Mouse (Mus musculus) adrenal gland (tissue): ENCODE data around the gene Ppp2r3a.

Experiments used
- intact Hi-C: fragments of 180-260 bp; cut with DNase I; formaldehyde crosslinking; loops from one replicate; pipeline ENCODE4 v1.15.1; 2025
- long read RNA-seq, 2 experiments: library from polyadenylated mRNA; unstranded; transcript quantifications; one replicate each; pipeline ENCODE4 v2.0.0; 2020; ENCODE audit warnings: borderline replicate concordance in 1 of 2; ENCODE audit not compliant: insufficient replicate concordance in 1 of 2

The Ppp2r3a gene
- long read RNA-seq, experiment 1, partial matches to known transcripts = 1 of 4 reads
- long read RNA-seq, experiment 1, other reads (novel, unspliced or antisense) = 3 of 4 reads
- long read RNA-seq, experiment 2, partial matches to known transcripts = 2 of 6 reads
- long read RNA-seq, experiment 2, other reads (novel, unspliced or antisense) = 4 of 6 reads

- intact Hi-C loops = loop anchor here (5.0 kb wide), 1 partner anchor 69 kb away; no protein-coding TSS in a partner anchor
Measured at GRCm38 (mm10) chr9:101251644-101252337, at the start of gene Ppp2r3a. TSS of gene Ppp2r3a (minus strand) at chr9:101251795.

DNA sequence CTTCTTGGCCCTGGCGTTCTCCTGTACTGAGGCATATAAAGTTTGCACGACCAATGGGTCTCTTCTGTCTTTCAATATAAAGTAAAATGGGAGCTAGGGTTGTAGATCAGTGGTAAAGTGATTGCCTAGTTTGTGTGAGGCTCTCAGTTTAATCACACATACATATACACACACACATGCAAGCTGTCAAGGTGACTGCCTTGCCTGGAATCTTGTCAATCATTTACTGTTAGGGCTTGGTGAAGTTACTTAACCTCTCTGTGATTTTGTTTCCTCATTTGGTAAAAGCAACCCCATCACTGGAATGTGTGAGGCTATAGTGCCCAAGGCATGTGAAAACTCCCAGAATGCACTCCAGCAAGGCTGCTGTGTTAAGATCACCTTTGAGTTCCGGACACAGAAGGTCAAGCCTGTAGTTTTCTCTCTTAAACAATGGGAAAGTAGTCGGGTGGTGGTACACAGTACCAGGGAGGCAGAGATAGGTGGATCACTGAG is 48.9 kb upstream of the Ppp2r3a start:
- intact Hi-C loops = no loop called here

DNA sequence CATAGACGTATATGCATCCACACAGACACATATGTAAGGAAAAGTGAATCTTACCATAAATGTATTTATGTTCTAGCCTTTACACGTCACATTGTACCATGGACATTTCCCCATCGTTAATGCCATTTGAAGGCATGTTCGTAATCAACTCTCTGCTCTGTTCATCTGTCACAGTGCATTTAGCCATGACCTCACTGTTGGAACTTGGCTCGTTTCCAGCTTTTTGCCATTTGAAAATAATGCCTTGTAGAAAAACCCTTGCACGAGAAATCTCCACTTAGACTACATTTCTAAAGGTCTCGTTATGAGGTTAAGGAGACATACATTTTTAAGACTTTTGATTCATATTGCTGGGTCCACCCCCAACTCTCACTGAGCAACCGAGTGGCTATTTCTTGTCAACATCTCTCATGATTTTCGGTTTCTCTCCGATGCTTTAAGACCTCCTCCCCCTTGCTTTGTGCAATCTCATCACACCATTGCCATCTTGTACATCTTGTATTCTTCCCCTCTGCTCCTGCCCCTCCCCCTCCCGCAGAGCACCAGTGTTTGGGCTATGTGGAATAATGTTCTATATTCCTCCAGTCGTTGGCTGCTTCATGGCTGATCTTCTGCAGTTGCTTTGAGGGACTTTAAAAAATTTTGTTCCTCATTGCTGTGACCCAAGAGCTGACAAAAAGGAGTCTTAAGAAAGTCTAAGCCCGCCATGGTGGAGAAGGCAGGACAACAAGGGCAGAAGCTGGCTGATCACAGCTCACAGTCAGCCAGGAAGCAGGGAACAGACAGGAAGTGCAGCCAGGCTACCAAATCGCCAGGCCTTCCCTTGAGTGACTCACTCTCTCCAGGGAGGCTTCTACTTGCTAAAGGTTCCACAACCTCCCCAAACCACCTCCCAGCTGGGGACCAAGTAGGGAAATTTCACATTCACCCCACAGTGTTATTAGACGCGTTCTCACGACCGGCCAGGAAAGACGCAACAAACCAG is 40.4 kb upstream of the Ppp2r3a start:
- intact Hi-C loops = no loop called here

- intact Hi-C loops = no loop called here
Measured at GRCm38 (mm10) chr9:101290876-101291275, 39.3 kb upstream of the Ppp2r3a start.

DNA sequence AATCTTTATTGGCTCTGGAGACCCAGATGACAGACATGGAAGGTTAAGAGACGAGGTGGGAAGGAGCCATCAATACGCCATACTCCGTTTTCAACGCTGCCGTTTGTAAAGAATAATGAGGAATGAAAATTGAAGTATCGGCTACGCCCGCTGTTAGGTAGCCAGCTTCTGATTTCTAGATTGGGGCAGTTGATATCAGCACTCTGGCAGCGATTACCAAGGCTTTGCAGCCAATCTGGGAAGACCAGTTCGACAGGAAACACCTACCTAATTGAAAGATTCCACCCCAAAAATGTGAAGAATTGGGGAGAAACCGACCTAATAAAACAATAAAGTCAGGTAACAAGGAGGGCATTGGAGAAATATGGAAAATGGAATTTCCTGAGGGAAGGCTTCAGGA is 38.2 kb upstream of the Ppp2r3a start:
- intact Hi-C loops = no loop called here

- intact Hi-C loops = no loop called here
Measured at GRCm38 (mm10) chr9:101288901-101289647, 37.5 kb upstream of the Ppp2r3a start.

DNA sequence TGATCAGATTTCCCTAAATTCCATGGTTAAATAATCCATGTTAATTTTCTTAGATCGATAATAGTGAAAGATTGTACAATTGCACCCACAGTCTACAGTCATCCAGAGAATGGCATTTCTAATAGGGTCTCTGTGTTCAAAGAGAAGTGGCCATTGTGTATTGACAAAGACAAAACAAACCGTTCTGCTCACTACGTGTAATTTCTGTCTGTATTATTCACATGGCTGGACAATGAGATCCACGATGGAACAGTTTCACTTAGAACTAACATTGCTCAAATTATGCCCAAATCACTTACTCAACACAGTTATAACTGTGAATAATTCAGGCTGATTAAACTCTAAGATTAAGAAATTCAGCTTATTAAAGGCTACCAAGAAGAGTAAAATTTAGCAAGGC is 35.2 kb upstream of the Ppp2r3a start:
- intact Hi-C loops = no loop called here

DNA sequence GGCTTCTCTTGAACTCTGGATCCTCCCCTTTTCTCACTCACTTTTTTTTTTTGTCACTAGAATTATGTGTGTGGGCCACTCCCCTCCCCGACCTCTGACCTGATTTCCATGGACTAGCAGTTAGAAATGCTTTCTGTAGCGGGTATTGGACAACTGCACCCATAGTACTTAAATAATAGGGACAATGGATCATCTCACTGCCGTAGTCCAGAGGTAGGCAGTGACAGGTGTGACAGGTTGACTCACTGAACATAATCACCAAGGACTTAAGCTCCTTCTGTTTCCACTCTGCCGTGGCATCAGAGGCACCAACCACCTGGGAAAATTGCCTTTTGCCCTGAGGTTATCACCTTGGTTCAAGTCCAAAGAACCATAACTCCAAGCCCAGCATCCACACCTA is 32.5 kb upstream of the Ppp2r3a start:
- intact Hi-C loops = no loop called here

DNA sequence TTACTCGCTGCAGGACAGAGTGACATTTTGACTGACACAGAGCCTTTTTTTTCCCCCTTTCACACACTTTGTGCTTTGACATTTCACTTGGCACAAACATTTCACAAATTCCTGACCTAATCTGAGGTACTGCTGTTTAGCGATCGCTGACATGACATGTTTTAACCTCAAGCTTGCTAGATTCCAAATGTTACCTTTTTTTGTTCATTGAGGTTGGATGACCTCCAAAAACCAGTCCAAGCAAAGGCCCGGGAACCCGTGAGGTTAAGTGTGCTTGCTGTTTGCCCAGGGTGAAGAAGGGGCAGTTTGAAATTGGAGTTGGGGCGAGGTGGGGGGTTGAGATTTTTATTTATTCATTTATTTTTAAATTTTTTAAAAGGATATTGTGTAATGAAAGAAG is 31.1 kb upstream of the Ppp2r3a start:
- intact Hi-C loops = no loop called here

- intact Hi-C loops = no loop called here
Measured at GRCm38 (mm10) chr9:101281906-101282305, 30.3 kb upstream of the Ppp2r3a start.

GRCm38 (mm10) chr9:101281326-101281725 is 29.7 kb upstream of the Ppp2r3a start:
- intact Hi-C loops = no loop called here

- intact Hi-C loops = no loop called here
Measured at GRCm38 (mm10) chr9:101280867-101281266, 29.3 kb upstream of the Ppp2r3a start.

DNA sequence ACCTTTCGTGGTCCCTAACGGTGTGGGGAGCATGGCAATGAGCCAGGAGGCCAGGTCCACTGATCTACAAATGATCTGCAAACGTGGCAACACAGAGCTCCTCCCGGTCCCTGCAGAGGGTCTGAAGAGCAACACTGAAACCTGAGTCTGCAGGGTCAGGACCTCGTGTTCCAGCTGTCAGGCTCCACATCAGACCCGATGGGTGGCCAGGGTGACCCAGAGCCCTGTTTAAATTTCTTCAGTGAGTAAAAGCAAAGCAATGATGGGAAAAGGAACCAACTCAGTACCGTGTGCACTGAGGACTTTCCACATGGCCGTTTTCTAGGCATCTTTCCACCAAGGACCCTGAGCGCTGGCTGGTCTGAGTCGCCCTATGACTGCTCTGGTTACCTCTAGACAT is 28.6 kb upstream of the Ppp2r3a start:
- intact Hi-C loops = no loop called here

DNA sequence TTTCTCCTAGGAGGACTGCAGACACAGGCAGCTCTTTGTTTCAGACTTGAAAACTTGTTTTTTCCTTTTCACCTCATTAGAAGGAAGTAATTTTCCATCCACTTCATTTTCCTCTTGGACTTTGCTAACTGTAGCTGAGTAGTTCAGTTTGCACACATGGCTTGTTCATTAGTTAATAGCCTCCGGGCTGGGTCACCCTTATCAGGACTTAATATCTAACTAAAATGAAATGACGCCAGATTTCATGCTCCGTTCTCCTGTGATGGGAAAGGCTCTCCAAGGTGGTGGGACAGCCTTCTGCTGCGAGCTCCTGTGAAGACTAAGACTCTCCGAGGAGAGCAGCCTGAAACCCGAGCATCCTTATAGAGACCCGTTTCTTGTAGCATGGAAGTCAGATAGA is 21.1 kb upstream of the Ppp2r3a start:
- intact Hi-C loops = no loop called here

- intact Hi-C loops = no loop called here
Measured at GRCm38 (mm10) chr9:101270020-101270419, 18.4 kb upstream of the Ppp2r3a start.

DNA sequence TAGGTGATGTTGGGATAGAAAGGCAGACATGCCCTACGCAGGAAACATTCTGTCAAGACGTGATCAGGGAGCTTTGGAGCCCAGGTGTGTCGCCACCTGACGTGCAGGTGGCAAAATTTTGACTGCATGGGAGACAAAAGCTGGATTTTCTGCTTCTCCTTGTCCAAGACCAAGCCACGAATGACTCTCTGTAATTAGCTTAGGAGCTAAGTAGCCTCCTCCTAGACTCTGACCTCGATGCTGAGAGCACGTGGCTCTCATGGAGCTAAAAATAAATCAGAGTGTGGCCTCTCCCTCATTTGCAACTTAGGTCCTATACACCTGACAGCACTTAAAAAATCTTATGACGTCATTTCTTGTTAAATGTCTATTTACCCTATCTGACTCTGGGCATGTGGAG is 14.4 kb upstream of the Ppp2r3a start:
- intact Hi-C loops = no loop called here

GRCm38 (mm10) chr9:101265546-101265945 is 14.0 kb upstream of the Ppp2r3a start:
- intact Hi-C loops = no loop called here

GRCm38 (mm10) chr9:101262815-101263214 is 11.2 kb upstream of the Ppp2r3a start:
- intact Hi-C loops = no loop called here

GRCm38 (mm10) chr9:101261989-101262571 is 10.5 kb upstream of the Ppp2r3a start:
- intact Hi-C loops = no loop called here

DNA sequence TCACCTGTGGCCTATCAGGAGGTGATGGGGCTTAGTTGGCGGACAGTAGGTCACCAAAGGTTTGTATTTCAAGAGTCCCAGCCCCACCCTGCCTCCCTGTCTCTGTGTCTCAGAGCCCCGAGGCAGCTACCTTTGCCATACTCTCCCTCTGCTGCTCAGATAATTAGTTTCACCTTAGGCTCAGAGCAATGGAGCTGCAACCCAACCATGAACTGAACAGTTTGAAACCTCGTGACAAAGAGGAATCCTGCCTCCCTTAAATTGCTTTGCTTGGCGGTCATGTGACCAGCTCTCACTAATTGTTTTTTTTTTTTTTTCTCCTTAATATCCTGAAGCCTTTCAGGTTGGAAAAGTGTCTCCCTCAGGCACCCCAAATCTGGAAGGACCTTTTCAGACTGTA is 9.8 kb upstream of the Ppp2r3a start:
- intact Hi-C loops = no loop called here

GRCm38 (mm10) chr9:101253136-101253535 is 1.5 kb upstream of the Ppp2r3a start:
- intact Hi-C loops = loop anchor here (5.0 kb wide), 1 partner anchor 71 kb away; no protein-coding TSS in a partner anchor
